ENCODE assay signal across 9 mouse cellular contexts in the genomic region with DNA sequence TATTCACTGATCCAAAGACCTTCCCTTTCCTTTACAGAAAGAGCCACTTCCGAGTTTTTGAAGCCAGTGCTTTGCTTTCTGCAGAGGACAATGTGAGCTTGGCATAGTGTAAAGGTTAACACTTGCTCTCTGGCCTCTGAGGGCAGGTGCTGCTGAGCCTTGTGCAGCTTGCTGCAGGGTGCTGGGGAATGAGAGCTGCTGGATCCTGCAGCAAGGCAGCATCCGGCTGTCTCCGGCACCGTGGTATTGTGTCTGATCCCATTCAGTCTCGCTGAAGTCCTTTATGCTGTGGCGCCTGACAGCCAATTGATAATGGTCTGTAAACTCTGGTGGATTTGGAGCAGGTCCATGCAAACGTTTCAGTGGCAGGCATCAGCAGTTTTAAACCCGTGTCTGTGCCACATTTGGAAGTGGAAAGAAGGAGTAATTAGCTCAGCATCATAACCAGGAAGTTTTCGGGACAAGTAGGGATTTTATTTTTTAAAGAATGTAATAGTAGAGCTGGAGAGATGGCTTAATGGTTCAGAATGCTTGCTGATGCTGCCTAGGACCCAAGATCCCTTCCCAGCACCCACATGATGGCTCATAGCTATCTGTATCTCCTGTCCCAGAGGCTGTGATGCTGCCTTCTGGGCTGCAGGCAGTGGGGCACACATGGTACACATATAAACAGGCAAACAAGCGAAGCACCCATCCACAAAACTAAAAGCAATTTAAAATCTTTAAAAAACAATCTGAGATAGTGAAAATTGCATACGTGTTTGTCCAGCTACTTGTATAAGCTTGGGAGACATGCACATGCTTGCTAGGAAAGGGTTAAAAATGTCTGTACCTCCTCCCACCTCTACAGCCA.
A peak's percentile ranks its signal among the peaks of the same experiment; 100 is the strongest.
DNase-seq lines count a peak whose midpoint lies in the region; ATAC-seq and TF ChIP-seq lines count a peak whose summit lies in the region.
"Had no signal": no experiment of that assay in that cellular context is flagged by ENCODE, and none has a peak within 500 bp of the region (broad histone marks: within the 10 kb centered on the region; RNA-seq: fewer than 3 reads in every experiment).

No protein-coding gene starts in this region.

- DNase-seq in left cerebral cortex, adult 2 months (ENCODE audit: extremely low spot score in 1 of 2, low spot score in 2 of 2), result no peak
- no peak for DNase-seq in left cerebral cortex, postnatal 4 days
- DNase-seq in forebrain, postnatal 0 days, result peak; percentile 40
- DNase-seq in kidney, postnatal 4 days, result peak; percentile 27 to 54
- no peak for DNase-seq in left cerebral cortex, adult 8-10 months (ENCODE audit: low spot score in 2 of 2)
- no peak for DNase-seq in gastrocnemius, postnatal 14 days

- peak overlapping the region; percentile 46 for H3K4me2 ChIP-seq in forebrain, postnatal 0 days (ENCODE audit: low read depth)
- peak overlapping the region; percentile 49 for H3K4me2 ChIP-seq in neural tube, embryonic 13.5 days

- peak overlapping the region; percentile 11; the same call in 1 of the 2 replicates for H3K27ac ChIP-seq in left cerebral cortex, adult 2 months
- H3K27ac ChIP-seq in forebrain, postnatal 0 days (ENCODE audit: low read depth, low read length), result peak overlapping the region; percentile 31; the same call in 1 of the 2 replicates
- H3K27ac ChIP-seq in neural tube, embryonic 13.5 days (replicated peaks), result no peak overlapping the region

- no peak overlapping the region for H3K4me3 ChIP-seq in left cerebral cortex, adult 2 months
- H3K4me3 ChIP-seq in forebrain, postnatal 0 days (ENCODE audit: low read depth, low read length), result peak overlapping the region; percentile 19
- peak overlapping the region; percentile 12; the same call in 1 of the 2 replicates for H3K4me3 ChIP-seq in neural tube, embryonic 13.5 days

- no peak for TF ChIP-seq CTCF in left cerebral cortex, adult 2 months (IDR thresholded peaks at IDR 0.05)
- no peak for TF ChIP-seq CTCF in forebrain, postnatal 0 days (IDR thresholded peaks at IDR 0.05; ENCODE audit: low read depth)

- H3K9ac ChIP-seq in forebrain, postnatal 0 days, result no peak overlapping the region
- H3K9ac ChIP-seq in neural tube, embryonic 13.5 days, result no peak overlapping the region

- peaks cover 10% of the 10 kb centered on the region for H3K4me1 ChIP-seq in forebrain, postnatal 0 days (ENCODE audit: insufficient read depth)
- H3K4me1 ChIP-seq in neural tube, embryonic 13.5 days (replicated peaks), result peaks cover 19% of the 10 kb centered on the region

- H3K27me3 ChIP-seq in forebrain, postnatal 0 days (ENCODE audit: insufficient read depth, low read length), result no peaks in the 10 kb centered on the region
- H3K27me3 ChIP-seq in neural tube, embryonic 13.5 days, result no peaks in the 10 kb centered on the region
- H3K27me3 ChIP-seq: Patski had no signal

- H3K9me3 ChIP-seq in forebrain, postnatal 0 days (ENCODE audit: low read length), result no peaks in the 10 kb centered on the region
- no peaks in the 10 kb centered on the region for H3K9me3 ChIP-seq in neural tube, embryonic 13.5 days

- peak; percentile 58 for ATAC-seq in forebrain, postnatal 0 days
- peak; percentile 48; the same call in 1 of the 2 replicates for ATAC-seq in neural tube, embryonic 13.5 days (ENCODE audit: low read depth)
- ATAC-seq in inflammation-experienced regulatory T-cells, adult 6 months, result no peak

- WGBS in forebrain, postnatal 0 days, result 4% methylated on average over 11 of the region's 11 CpGs
- 11% methylated on average over 11 of the region's 11 CpGs for WGBS in neural tube, embryonic 13.5 days

- intact Hi-C loops in left cerebral cortex, adult 2 months (cut with DNase I), result no loop called here
- intact Hi-C loops in left cerebral cortex, postnatal 4 days (cut with DNase I), result no loop called here
- intact Hi-C loops in gastrocnemius, postnatal 14 days (cut with DNase I; ENCODE audit: low total_unique reads), result no loop called here

- H3K36me3 ChIP-seq in forebrain, postnatal 0 days (ENCODE audit: insufficient read depth), result no peaks in the 10 kb centered on the region
- no peaks in the 10 kb centered on the region for H3K36me3 ChIP-seq in neural tube, embryonic 13.5 days

Comparison
In these comparisons a context has a peak if more than half of its experiments do, and no peak if none do; other contexts are left out.
1. DNase-seq: peak in forebrain, postnatal 0 days (single experiment) and kidney, postnatal 4 days (2 of 2); none in left cerebral cortex, adult 2 months (0 of 2), left cerebral cortex, postnatal 4 days (single experiment), left cerebral cortex, adult 8-10 months (0 of 2) and gastrocnemius, postnatal 14 days (single experiment).